ENCODE assay signal across 10 mouse cellular contexts in the genomic region with DNA sequence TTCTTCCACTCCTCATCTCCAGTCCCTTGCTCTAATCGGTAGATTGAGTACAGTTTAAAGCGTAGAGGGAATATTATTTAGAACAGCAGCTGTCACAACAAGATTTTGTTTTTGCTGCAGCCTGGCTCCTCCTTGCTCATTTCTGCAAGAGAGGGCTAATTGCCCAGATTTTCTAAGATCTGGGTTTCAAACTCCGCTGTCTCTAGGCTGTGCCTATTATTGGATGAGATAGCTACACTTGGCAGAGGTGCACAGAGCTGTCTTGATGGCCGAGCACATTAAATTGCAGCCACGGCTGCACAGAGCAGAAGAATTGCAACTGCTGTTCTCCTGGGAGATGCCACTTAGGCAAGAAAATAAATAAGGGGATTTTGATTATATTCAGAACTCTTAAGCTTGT.
DNase-seq lines count a peak whose midpoint lies in the region; ATAC-seq and TF ChIP-seq lines count a peak whose summit lies in the region.
"Had no signal": no experiment of that assay in that cellular context is flagged by ENCODE, and none has a peak within 500 bp of the region (broad histone marks: within the 10 kb centered on the region; RNA-seq: fewer than 3 reads in every experiment).

No protein-coding gene starts in this region.

- no peaks in the 10 kb centered on the region for H3K27me3 ChIP-seq in heart, adult 2 months (ENCODE audit: control insufficient read depth, insufficient read depth, low read length)
- no peaks in the 10 kb centered on the region for H3K27me3 ChIP-seq in lung, embryonic 14.5 days (ENCODE audit: insufficient read depth, low read length)
- H3K27me3 ChIP-seq: hindbrain, embryonic 12.5 days had no signal

- no peaks in the 10 kb centered on the region for H3K9me3 ChIP-seq in lung, embryonic 14.5 days (ENCODE audit: low read depth, low read length)
- H3K9me3 ChIP-seq: hindbrain, embryonic 12.5 days had no signal

- no peak for TF ChIP-seq CTCF in heart, adult 2 months (IDR thresholded peaks at IDR 0.05)
- TF ChIP-seq CTCF in lung, embryonic 14.5 days (IDR thresholded peaks at IDR 0.05; ENCODE audit: low read depth): no peak

- no peak for TF ChIP-seq POLR2A in heart, adult 2 months (IDR thresholded peaks at IDR 0.05; ENCODE audit: insufficient read depth, low read depth, low read length)

- H3K4me2 ChIP-seq in lung, embryonic 14.5 days: no peak overlapping the region
- H3K4me2 ChIP-seq: hindbrain, embryonic 12.5 days had no signal

- H3K36me3 ChIP-seq in heart, adult 2 months (ENCODE audit: control insufficient read depth, insufficient read depth, low read length): peaks cover 4% of the 10 kb centered on the region; the same call in 1 of the 2 replicates
- no peaks in the 10 kb centered on the region for H3K36me3 ChIP-seq in lung, embryonic 14.5 days (ENCODE audit: insufficient read depth)
- H3K36me3 ChIP-seq: hindbrain, embryonic 12.5 days had no signal

- 50% methylated on average over 5 of the region's 5 CpGs for WGBS in heart, adult 2 months
- 46% methylated on average over 5 of the region's 5 CpGs for whole genome bisulfite sequencing in lung, embryonic 14.5 days

- ATAC-seq in lung, embryonic 14.5 days (ENCODE audit: insufficient read depth): no peak

- H3K79me2 ChIP-seq in heart, adult 2 months (replicated peaks; ENCODE audit: control insufficient read depth, insufficient read depth, low read length): no peaks in the 10 kb centered on the region

- peak; percentile 5 for DNase-seq in cerebellum, adult 9-10 months
- no peak for DNase-seq in cerebellum, adult 11 months
- peak; percentile 28 to 40 for DNase-seq in heart, adult 2 months
- DNase-seq in heart, adult 8-10 months (ENCODE audit: low spot score): no peak
- peak; percentile 71 for DNase-seq in lung, embryonic 14.5 days
- no peak for DNase-seq in lung, adult 18-20 months
- DNase-seq in adipocyte (ENCODE audit: low spot score): peak; percentile 91
- no peak for DNase-seq in adrenal gland, adult 18-20 months (ENCODE audit: low spot score in 2 of 2)
- DNase-seq: kidney, adult 8-10 months had no signal

- H3K9ac ChIP-seq in heart, adult 2 months (ENCODE audit: low read depth, low read length): no peak overlapping the region
- H3K9ac ChIP-seq in lung, embryonic 14.5 days: no peak overlapping the region
- H3K9ac ChIP-seq: hindbrain, embryonic 12.5 days had no signal

- H3K4me1 ChIP-seq in heart, adult 2 months (ENCODE audit: control insufficient read depth, insufficient read depth, low read length): peaks cover 11% of the 10 kb centered on the region
- H3K4me1 ChIP-seq in lung, embryonic 14.5 days (ENCODE audit: insufficient read depth): no peaks in the 10 kb centered on the region
- H3K4me1 ChIP-seq: hindbrain, embryonic 12.5 days had no signal

- H3K4me3 ChIP-seq in heart, adult 2 months: no peak overlapping the region
- H3K4me3 ChIP-seq in lung, embryonic 14.5 days (ENCODE audit: low read depth, low read length): no peak overlapping the region
- H3K4me3 ChIP-seq: hindbrain, embryonic 12.5 days had no signal

- intact Hi-C loops in heart, adult 2 months (cut with DNase I): loop anchor here (5.0 kb wide), 1 partner anchor 70 kb away; no protein-coding TSS in a partner anchor

- H3K27ac ChIP-seq in heart, adult 2 months: peak overlapping the region; percentile 66
- no peak overlapping the region for H3K27ac ChIP-seq in lung, embryonic 14.5 days (ENCODE audit: low read depth)
- H3K27ac ChIP-seq: hindbrain, embryonic 12.5 days had no signal

- no peak for TF ChIP-seq EP300 in heart, adult 2 months (IDR thresholded peaks at IDR 0.05; ENCODE audit: insufficient read depth, low read depth, low read length)

Comparison
In these comparisons a context has a peak if more than half of its experiments do, and no peak if none do; other contexts are left out.
1. DNase-seq: peak in cerebellum, adult 9-10 months (single experiment), heart, adult 2 months (2 of 2), lung, embryonic 14.5 days (single experiment) and adipocyte (single experiment); none in cerebellum, adult 11 months (single experiment), heart, adult 8-10 months (single experiment), lung, adult 18-20 months (0 of 2) and adrenal gland, adult 18-20 months (0 of 2).